Mouse (Mus musculus): ENCODE data around the gene Hist1h2ae.
"Not testable (repeated sequence)": the region's sequence is repeated elsewhere in the genome, so short reads cannot be mapped to it uniquely, and the experiment has no call there.

Gene Hist1h2ae

GRCm38 (mm10) chr13:23562699-23563462, 8.1 kb downstream of the Hist1h2ae start:
- peak; percentile 43 for DNase-seq (ENCODE audit: low spot score)

GRCm38 (mm10) chr13:23561883-23562659, 8.9 kb downstream of the Hist1h2ae start, which contains the start of gene Hist1h3e:
Gene Hist1h3e (minus strand): TSS chr13:23562369.
- DNase-seq (ENCODE audit: low spot score): peak; percentile 96

- not testable (repeated sequence) for DNase-seq (ENCODE audit: low spot score)
Observed at GRCm38 (mm10) chr13:23561531-23561882, 9.5 kb downstream of the Hist1h2ae start.

- not testable (repeated sequence) for DNase-seq (ENCODE audit: low spot score)
Observed at GRCm38 (mm10) chr13:23560699-23561098, 10.3 kb downstream of the Hist1h2ae start.

- DNase-seq (ENCODE audit: low spot score): no peak
Observed at GRCm38 (mm10) chr13:23556906-23557305, 14.1 kb downstream of the Hist1h2ae start.

GRCm38 (mm10) chr13:23555839-23556416, 15.1 kb downstream of the Hist1h2ae start:
- DNase-seq (ENCODE audit: low spot score): peak; percentile 76

GRCm38 (mm10) chr13:23554925-23555838, 15.8 kb downstream of the Hist1h2ae start:
- DNase-seq (ENCODE audit: low spot score): peak; percentile 81

GRCm38 (mm10) chr13:23554393-23554792, 16.6 kb downstream of the Hist1h2ae start:
- no peak for DNase-seq (ENCODE audit: low spot score)

GRCm38 (mm10) chr13:23552962-23553361, 18.1 kb downstream of the Hist1h2ae start, which contains the start of gene Hist1h1d:
Gene Hist1h1d (plus strand): TSS chr13:23553262.
- DNase-seq (ENCODE audit: low spot score): no peak

GRCm38 (mm10) chr13:23551931-23552914, 18.8 kb downstream of the Hist1h2ae start:
- DNase-seq (ENCODE audit: low spot score): no peak

- peak; percentile 92 for DNase-seq (ENCODE audit: low spot score)
Observed at GRCm38 (mm10) chr13:23551146-23551834, 19.7 kb downstream of the Hist1h2ae start, which contains the start of gene Hist1h4f. Gene Hist1h4f (minus strand): TSS chr13:23551648.

- no peak for DNase-seq (ENCODE audit: low spot score)
Observed at GRCm38 (mm10) chr13:23550761-23551145, 20.3 kb downstream of the Hist1h2ae start.

GRCm38 (mm10) chr13:23546694-23547093, 24.3 kb downstream of the Hist1h2ae start:
- no peak for DNase-seq (ENCODE audit: low spot score)

- not testable (repeated sequence) for DNase-seq (ENCODE audit: low spot score)
Observed at GRCm38 (mm10) chr13:23544787-23545120, 26.3 kb downstream of the Hist1h2ae start.

GRCm38 (mm10) chr13:23543965-23544786, 26.8 kb downstream of the Hist1h2ae start, which contains the start of gene Hist1h3f:
Gene Hist1h3f (plus strand): TSS chr13:23544052.
- DNase-seq (ENCODE audit: low spot score): peak; percentile 83

- peak; percentile 76 for DNase-seq (ENCODE audit: low spot score)
Observed at GRCm38 (mm10) chr13:23542999-23543607, 27.9 kb downstream of the Hist1h2ae start, which contains the start of gene Hist1h2bh. Gene Hist1h2bh (minus strand): TSS chr13:23543392.

- not testable (repeated sequence) for DNase-seq (ENCODE audit: low spot score)
Observed at GRCm38 (mm10) chr13:23542225-23542980, 28.6 kb downstream of the Hist1h2ae start.

All from layer of hippocampus, adult 11-12 months (tissue).